Mouse (Mus musculus): Measurements from ENCODE around the gene Gm45140. TPM values are rescaled to one million over a fixed set of nuclear protein-coding genes. Genes with fewer than 3 reads are reported as not detected.

Gene Gm45140
- polyA plus RNA-seq, 1 experiment from 2014 or later: 4.6 TPM

- no peaks in the 10 kb centered on the region for H3K27me3 ChIP-seq (ENCODE audit: control insufficient read depth, insufficient read depth, low read length)
- H3K4me2 ChIP-seq (ENCODE audit: low read length): no peak overlapping the region
- no peaks in the 10 kb centered on the region for H3K36me3 ChIP-seq (ENCODE audit: control insufficient read depth, insufficient read depth, low read length)
- no peak overlapping the region for H3K4me3 ChIP-seq (replicated peaks; ENCODE audit: low read depth, low read length)
- no peak overlapping the region for H3K9ac ChIP-seq (replicated peaks; ENCODE audit: low read length)
- ATAC-seq (ENCODE audit: low FRiP score, low TSS enrichment) (no peak), DNase-seq (no peak)
- H3K9me3 ChIP-seq (ENCODE audit: control insufficient read depth, low read length): no peaks in the 10 kb centered on the region
- WGBS: 47% methylated on average over 1 of the region's 1 CpGs
- H3K27ac ChIP-seq (replicated peaks; ENCODE audit: low read depth, low read length): no peak overlapping the region
- no peaks in the 10 kb centered on the region for H3K4me1 ChIP-seq (ENCODE audit: control insufficient read depth, insufficient read depth, low read length)
Observed at GRCm38 (mm10) chr6:87873104-87873503, 37.5 kb upstream of the Gm45140 start.

GRCm38 (mm10) chr6:87871240-87871639 lies 35.6 kb upstream of the Gm45140 start:
- H3K9me3 ChIP-seq (ENCODE audit: control insufficient read depth, low read length): no peaks in the 10 kb centered on the region
- H3K27me3 ChIP-seq (ENCODE audit: control insufficient read depth, insufficient read depth, low read length): no peaks in the 10 kb centered on the region
- H3K4me3 ChIP-seq (replicated peaks; ENCODE audit: low read depth, low read length): no peak overlapping the region
- no peak for DNase-seq
- no peak overlapping the region for H3K9ac ChIP-seq (replicated peaks; ENCODE audit: low read length)
- no peak overlapping the region for H3K4me2 ChIP-seq (ENCODE audit: low read length)
- H3K4me1 ChIP-seq (ENCODE audit: control insufficient read depth, insufficient read depth, low read length): no peaks in the 10 kb centered on the region
- H3K36me3 ChIP-seq (ENCODE audit: control insufficient read depth, insufficient read depth, low read length): no peaks in the 10 kb centered on the region
- WGBS: 86% methylated on average over 7 of the region's 7 CpGs
- H3K27ac ChIP-seq (replicated peaks; ENCODE audit: low read depth, low read length): no peak overlapping the region
- no peak for ATAC-seq (ENCODE audit: low FRiP score, low TSS enrichment)

- no peak overlapping the region for H3K9ac ChIP-seq (replicated peaks; ENCODE audit: low read length)
- WGBS: 70% methylated on average over 1 of the region's 1 CpGs
- no peak for ATAC-seq (ENCODE audit: low FRiP score, low TSS enrichment)
Observed at GRCm38 (mm10) chr6:87870440-87870839, 34.8 kb upstream of the Gm45140 start.

GRCm38 (mm10) chr6:87868871-87869506 lies 33.4 kb upstream of the Gm45140 start:
- Histone ChIP-seq H3K4me3 (replicated peaks; ENCODE audit: low read depth, low read length) (no peak overlapping the region), H3K4me1 (ENCODE audit: control insufficient read depth, insufficient read depth, low read length) (no peaks in the 10 kb centered on the region), H3K27ac (replicated peaks; ENCODE audit: low read depth, low read length) (no peak overlapping the region), H3K36me3 (ENCODE audit: control insufficient read depth, insufficient read depth, low read length) (no peaks in the 10 kb centered on the region), H3K9ac (replicated peaks; ENCODE audit: low read length) (no peak overlapping the region), H3K27me3 (ENCODE audit: control insufficient read depth, insufficient read depth, low read length) (no peaks in the 10 kb centered on the region), H3K4me2 (ENCODE audit: low read length) (no peak overlapping the region), H3K9me3 (ENCODE audit: control insufficient read depth, low read length) (no peaks in the 10 kb centered on the region)
- WGBS: 79% methylated on average over 9 of the region's 9 CpGs
- no peak for ATAC-seq (ENCODE audit: low FRiP score, low TSS enrichment)
- no peak for DNase-seq

More at GRCm38 (mm10) chr6:87870440-87870839, 34.8 kb upstream of the Gm45140 start:
- Histone ChIP-seq H3K4me1 (ENCODE audit: control insufficient read depth, insufficient read depth, low read length) (no peaks in the 10 kb centered on the region), H3K27me3 (ENCODE audit: control insufficient read depth, insufficient read depth, low read length) (no peaks in the 10 kb centered on the region), H3K9me3 (ENCODE audit: control insufficient read depth, low read length) (no peaks in the 10 kb centered on the region), H3K4me2 (ENCODE audit: low read length) (no peak overlapping the region), H3K27ac (replicated peaks; ENCODE audit: low read depth, low read length) (no peak overlapping the region), H3K36me3 (ENCODE audit: control insufficient read depth, insufficient read depth, low read length) (no peaks in the 10 kb centered on the region), H3K4me3 (replicated peaks; ENCODE audit: low read depth, low read length) (no peak overlapping the region)
- no peak for DNase-seq

GRCm38 (mm10) chr6:87867256-87867655 lies 31.7 kb upstream of the Gm45140 start:
- ATAC-seq (ENCODE audit: low FRiP score, low TSS enrichment) (no peak), DNase-seq (no peak)
- Histone ChIP-seq H3K9ac (replicated peaks; ENCODE audit: low read length) (no peak overlapping the region), H3K4me3 (replicated peaks; ENCODE audit: low read depth, low read length) (no peak overlapping the region), H3K9me3 (ENCODE audit: control insufficient read depth, low read length) (no peaks in the 10 kb centered on the region), H3K4me2 (ENCODE audit: low read length) (no peak overlapping the region), H3K27me3 (ENCODE audit: control insufficient read depth, insufficient read depth, low read length) (no peaks in the 10 kb centered on the region), H3K36me3 (ENCODE audit: control insufficient read depth, insufficient read depth, low read length) (no peaks in the 10 kb centered on the region), H3K4me1 (ENCODE audit: control insufficient read depth, insufficient read depth, low read length) (no peaks in the 10 kb centered on the region), H3K27ac (replicated peaks; ENCODE audit: low read depth, low read length) (no peak overlapping the region)
- WGBS: 82% methylated on average over 2 of the region's 2 CpGs

- Histone ChIP-seq H3K27ac (replicated peaks; ENCODE audit: low read depth, low read length) (no peak overlapping the region), H3K36me3 (ENCODE audit: control insufficient read depth, insufficient read depth, low read length) (no peaks in the 10 kb centered on the region), H3K4me2 (ENCODE audit: low read length) (no peak overlapping the region), H3K4me3 (replicated peaks; ENCODE audit: low read depth, low read length) (no peak overlapping the region), H3K4me1 (ENCODE audit: control insufficient read depth, insufficient read depth, low read length) (no peaks in the 10 kb centered on the region), H3K9me3 (ENCODE audit: control insufficient read depth, low read length) (no peaks in the 10 kb centered on the region), H3K27me3 (ENCODE audit: control insufficient read depth, insufficient read depth, low read length) (no peaks in the 10 kb centered on the region), H3K9ac (replicated peaks; ENCODE audit: low read length) (no peak overlapping the region)
- 87% methylated on average over 6 of the region's 6 CpGs for WGBS
- DNase-seq: no peak
- no peak for ATAC-seq (ENCODE audit: low FRiP score, low TSS enrichment)
Observed at GRCm38 (mm10) chr6:87866211-87866610, 30.6 kb upstream of the Gm45140 start.

GRCm38 (mm10) chr6:87857071-87857470 lies 21.5 kb upstream of the Gm45140 start:
- ATAC-seq (ENCODE audit: low FRiP score, low TSS enrichment) (no peak), DNase-seq (no peak)
- Histone ChIP-seq H3K9ac (replicated peaks; ENCODE audit: low read length) (no peak overlapping the region), H3K36me3 (ENCODE audit: control insufficient read depth, insufficient read depth, low read length) (no peaks in the 10 kb centered on the region), H3K9me3 (ENCODE audit: control insufficient read depth, low read length) (no peaks in the 10 kb centered on the region), H3K4me1 (ENCODE audit: control insufficient read depth, insufficient read depth, low read length) (no peaks in the 10 kb centered on the region), H3K27me3 (ENCODE audit: control insufficient read depth, insufficient read depth, low read length) (no peaks in the 10 kb centered on the region), H3K27ac (replicated peaks; ENCODE audit: low read depth, low read length) (no peak overlapping the region), H3K4me3 (replicated peaks; ENCODE audit: low read depth, low read length) (no peak overlapping the region), H3K4me2 (ENCODE audit: low read length) (no peak overlapping the region)
- WGBS: 78% methylated on average over 1 of the region's 1 CpGs

- no peak overlapping the region for H3K4me3 ChIP-seq (replicated peaks; ENCODE audit: low read depth, low read length)
- no peak overlapping the region for H3K9ac ChIP-seq (replicated peaks; ENCODE audit: low read length)
- H3K27me3 ChIP-seq (ENCODE audit: control insufficient read depth, insufficient read depth, low read length): no peaks in the 10 kb centered on the region
- H3K9me3 ChIP-seq (ENCODE audit: control insufficient read depth, low read length): no peaks in the 10 kb centered on the region
- ATAC-seq (ENCODE audit: low FRiP score, low TSS enrichment): no peak
- no peak overlapping the region for H3K27ac ChIP-seq (replicated peaks; ENCODE audit: low read depth, low read length)
- H3K36me3 ChIP-seq (ENCODE audit: control insufficient read depth, insufficient read depth, low read length): no peaks in the 10 kb centered on the region; the same call in 1 of the 2 replicates
- DNase-seq: no peak
- peaks cover 13% of the 10 kb centered on the region for H3K4me1 ChIP-seq (ENCODE audit: control insufficient read depth, insufficient read depth, low read length)
- 87% methylated on average over 4 of the region's 4 CpGs for WGBS
- H3K4me2 ChIP-seq (ENCODE audit: low read length): no peak overlapping the region
Observed at GRCm38 (mm10) chr6:87853446-87853845, 17.9 kb upstream of the Gm45140 start.

- no peak for DNase-seq
- no peak for ATAC-seq (ENCODE audit: low FRiP score, low TSS enrichment)
- no peaks in the 10 kb centered on the region for H3K27me3 ChIP-seq (ENCODE audit: control insufficient read depth, insufficient read depth, low read length)
- no peaks in the 10 kb centered on the region; the same call in 1 of the 2 replicates for H3K36me3 ChIP-seq (ENCODE audit: control insufficient read depth, insufficient read depth, low read length)
- no peak overlapping the region for H3K4me2 ChIP-seq (ENCODE audit: low read length)
- H3K27ac ChIP-seq (replicated peaks; ENCODE audit: low read depth, low read length): no peak overlapping the region
- peaks cover 20% of the 10 kb centered on the region for H3K4me1 ChIP-seq (ENCODE audit: control insufficient read depth, insufficient read depth, low read length)
- no peak overlapping the region for H3K4me3 ChIP-seq (replicated peaks; ENCODE audit: low read depth, low read length)
- no peak overlapping the region for H3K9ac ChIP-seq (replicated peaks; ENCODE audit: low read length)
- 80% methylated on average over 6 of the region's 6 CpGs for WGBS
- no peaks in the 10 kb centered on the region for H3K9me3 ChIP-seq (ENCODE audit: control insufficient read depth, low read length)
Observed at GRCm38 (mm10) chr6:87851871-87852270, 16.3 kb upstream of the Gm45140 start.
